Mouse (Mus musculus) midbrain, embryonic 15.5 days (tissue): ENCODE measurements around the gene March10. TPM values are rescaled to one million over a fixed set of nuclear protein-coding genes. Genes with fewer than 3 reads are reported as not detected.

Experiments used
- ATAC-seq: fragments of 200-750 bp; cut with Nextera tagmentation; replicated peaks from 2 replicates; pipeline ENCODE4 v1.8.0; 2017; ENCODE audit warnings: moderate TSS enrichment
- H3K27ac ChIP-seq: fragments of 300-500 bp; sonication (generic); 2 replicates; pipeline ENCODE4 v1.5.1; 2015; ENCODE audit warnings: mild to moderate bottlenecking, inconsistent platforms
- H3K27me3 ChIP-seq: fragments of 300-500 bp; sonication (generic); replicated peaks from 2 replicates; pipeline ENCODE4 v1.6.1; 2015; ENCODE audit warnings: inconsistent platforms
- H3K36me3 ChIP-seq: fragments of 300-500 bp; sonication (generic); replicated peaks from 2 replicates; pipeline ENCODE4 v1.6.1; 2015; ENCODE audit warnings: inconsistent platforms
- H3K4me1 ChIP-seq: fragments of 300-500 bp; sonication (generic); 2 replicates; pipeline ENCODE4 v1.6.1; 2015; ENCODE audit warnings: inconsistent platforms
- H3K4me2 ChIP-seq: fragments of 300-500 bp; sonication (generic); 2 replicates; pipeline ENCODE4 v1.6.1; 2015; ENCODE audit warnings: inconsistent platforms, mild to moderate bottlenecking, moderate library complexity
- H3K4me3 ChIP-seq: fragments of 300-500 bp; sonication (generic); 2 replicates; pipeline ENCODE4 v1.5.1; 2015; ENCODE audit warnings: mild to moderate bottlenecking, inconsistent platforms
- H3K9ac ChIP-seq: fragments of 300-500 bp; sonication (generic); 2 replicates; pipeline ENCODE4 v1.6.1; 2015; ENCODE audit warnings: mild to moderate bottlenecking, inconsistent platforms
- H3K9me3 ChIP-seq: fragments of 300-500 bp; sonication (generic); 2 replicates; pipeline ENCODE4 v1.6.1; 2016; ENCODE audit warnings: inconsistent platforms
- WGBS: fragments of 180-500 bp; shearing (Covaris S2); methylation state at CpG from one replicate; pipeline ENCODE4 v1.1.7; 2015; ENCODE audit warnings: mixed read lengths; 5-methylcytosine and 5-hydroxymethylcytosine counted together
- polyA plus RNA-seq: library from polyadenylated mRNA; unstranded; fragments of >200 nt; fragmentation: Nextera tagmentation; extraction: Ambion mirVana; gene quantifications from 2 replicates; pipeline ENCODE4 v1.2.1, GENCODE M21; 2015

March10 gene
- polyA plus RNA-seq, 1 experiment from 2014 or later, result 0.58 TPM

GRCm38 (mm10) chr11:105464430-105464967 lies 8.0 kb upstream of the March10 start:
- no peak for ATAC-seq
- Histone ChIP-seq H3K9me3 (no peaks in the 10 kb centered on the region), H3K27me3 (no peaks in the 10 kb centered on the region), H3K27ac (no peak overlapping the region), H3K9ac (no peak overlapping the region), H3K36me3 (no peaks in the 10 kb centered on the region), H3K4me3 (no peak overlapping the region), H3K4me2 (no peak overlapping the region), H3K4me1 (peaks cover 13% of the 10 kb centered on the region)
- 66% methylated on average over 8 of the region's 8 CpGs for WGBS

- Histone ChIP-seq H3K27me3 (no peaks in the 10 kb centered on the region), H3K4me1 (peaks cover 20% of the 10 kb centered on the region), H3K4me2 (no peak overlapping the region), H3K36me3 (no peaks in the 10 kb centered on the region), H3K4me3 (no peak overlapping the region), H3K9me3 (no peaks in the 10 kb centered on the region), H3K27ac (no peak overlapping the region), H3K9ac (no peak overlapping the region)
- WGBS, result 45% methylated on average over 5 of the region's 5 CpGs
- ATAC-seq, result no peak
These were observed 3.4 kb upstream of the March10 start for GRCm38 (mm10) chr11:105459900-105460299.

DNA sequence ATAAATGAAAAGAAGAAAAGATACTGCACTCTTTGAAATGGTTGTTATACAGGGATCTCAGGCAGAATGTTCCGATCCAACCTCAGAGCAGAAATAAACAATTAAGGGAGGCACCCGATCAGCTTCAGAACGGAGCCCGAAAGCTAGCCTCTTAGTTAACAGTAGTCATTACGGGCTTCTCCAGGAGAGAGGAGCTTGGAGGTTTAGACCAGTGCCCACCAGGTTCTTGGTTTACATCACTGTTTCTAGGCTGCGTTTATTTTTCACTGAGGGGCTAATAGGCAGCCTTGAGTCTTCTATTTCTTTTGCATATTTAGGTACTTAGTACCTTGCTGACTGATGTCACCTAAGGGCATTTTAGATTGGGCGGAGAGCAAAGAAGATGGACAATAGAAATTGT lies 506 bp upstream of the March10 start:
- H3K27ac ChIP-seq, result peak overlapping the region; percentile 88
- 35% methylated on average over 7 of the region's 7 CpGs for WGBS
- peak overlapping the region; percentile 42 for H3K4me3 ChIP-seq
- peak overlapping the region; percentile 41 for H3K9ac ChIP-seq
- H3K4me1 ChIP-seq, result peaks cover 23% of the 10 kb centered on the region
- H3K27me3 ChIP-seq, result no peaks in the 10 kb centered on the region
- H3K4me2 ChIP-seq, result peak overlapping the region; percentile 71
- peak; percentile 47 for ATAC-seq
- no peaks in the 10 kb centered on the region for H3K9me3 ChIP-seq
- no peaks in the 10 kb centered on the region for H3K36me3 ChIP-seq

GRCm38 (mm10) chr11:105455118-105455517 lies 1.4 kb downstream of the March10 start:
- Histone ChIP-seq H3K4me2 (no peak overlapping the region), H3K4me1 (peaks cover 23% of the 10 kb centered on the region), H3K9me3 (no peaks in the 10 kb centered on the region), H3K27ac (no peak overlapping the region), H3K9ac (no peak overlapping the region), H3K36me3 (no peaks in the 10 kb centered on the region), H3K4me3 (no peak overlapping the region), H3K27me3 (no peaks in the 10 kb centered on the region)
- WGBS, result 82% methylated on average over 5 of the region's 5 CpGs
- ATAC-seq, result no peak

- WGBS, result 86% methylated on average over 4 of the region's 4 CpGs
- Histone ChIP-seq H3K4me2 (no peak overlapping the region), H3K9ac (no peak overlapping the region), H3K4me3 (no peak overlapping the region), H3K27ac (no peak overlapping the region), H3K4me1 (peaks cover 21% of the 10 kb centered on the region), H3K36me3 (no peaks in the 10 kb centered on the region), H3K27me3 (no peaks in the 10 kb centered on the region), H3K9me3 (no peaks in the 10 kb centered on the region)
- ATAC-seq, result no peak
These were observed 3.5 kb downstream of the March10 start for GRCm38 (mm10) chr11:105453084-105453483.

DNA sequence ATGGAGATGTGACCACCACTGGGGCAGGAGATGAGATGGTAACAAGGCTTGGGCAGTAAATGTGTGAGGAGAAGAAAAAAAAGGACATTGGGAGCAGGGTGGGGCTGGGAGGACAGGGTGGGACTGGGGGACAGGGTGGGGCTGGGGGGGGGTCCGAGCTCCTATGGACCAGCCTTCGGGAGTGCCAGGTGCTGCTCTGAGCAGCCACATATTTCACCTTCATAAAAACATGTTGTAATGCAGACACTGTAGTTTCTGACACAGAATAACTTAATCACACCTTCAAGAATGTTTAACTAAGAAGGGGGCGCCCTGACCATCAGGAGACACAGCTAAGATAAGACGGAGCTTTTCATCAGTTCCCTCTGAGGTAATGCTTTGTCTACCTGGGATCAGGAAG lies 4.0 kb downstream of the March10 start:
- no peak for ATAC-seq
- no peak overlapping the region for H3K4me3 ChIP-seq
- no peaks in the 10 kb centered on the region for H3K36me3 ChIP-seq
- no peak overlapping the region for H3K9ac ChIP-seq
- no peak overlapping the region for H3K27ac ChIP-seq
- H3K4me2 ChIP-seq, result no peak overlapping the region
- peaks cover 16% of the 10 kb centered on the region for H3K4me1 ChIP-seq
- H3K9me3 ChIP-seq, result no peaks in the 10 kb centered on the region
- no peaks in the 10 kb centered on the region for H3K27me3 ChIP-seq
- 85% methylated on average over 4 of the region's 4 CpGs for WGBS

- Histone ChIP-seq H3K9ac (no peak overlapping the region), H3K4me1 (peaks cover 10% of the 10 kb centered on the region), H3K27me3 (no peaks in the 10 kb centered on the region), H3K9me3 (no peaks in the 10 kb centered on the region), H3K4me3 (no peak overlapping the region), H3K36me3 (no peaks in the 10 kb centered on the region), H3K27ac (no peak overlapping the region), H3K4me2 (no peak overlapping the region)
- no peak for ATAC-seq
- WGBS, result 58% methylated on average over 7 of the region's 7 CpGs
These were observed 4.9 kb downstream of the March10 start for GRCm38 (mm10) chr11:105451553-105452135.

GRCm38 (mm10) chr11:105449581-105450315 lies 6.8 kb downstream of the March10 start:
- WGBS, result 73% methylated on average over 12 of the region's 12 CpGs
- Histone ChIP-seq H3K4me3 (no peak overlapping the region), H3K27ac (no peak overlapping the region), H3K9me3 (no peaks in the 10 kb centered on the region), H3K9ac (no peak overlapping the region), H3K27me3 (no peaks in the 10 kb centered on the region), H3K4me2 (no peak overlapping the region), H3K4me1 (0 out of 2 replicates have a peak, but pooled peaks cover 3% of the 10 kb centered on the region), H3K36me3 (no peaks in the 10 kb centered on the region)
- ATAC-seq, result no peak

- H3K9ac ChIP-seq, result no peak overlapping the region
- H3K4me1 ChIP-seq, result no peaks in the 10 kb centered on the region
- WGBS, result 84% methylated on average over 6 of the region's 6 CpGs
- no peak for ATAC-seq
- no peaks in the 10 kb centered on the region for H3K36me3 ChIP-seq
- no peaks in the 10 kb centered on the region for H3K27me3 ChIP-seq
- H3K4me3 ChIP-seq, result no peak overlapping the region
- no peaks in the 10 kb centered on the region for H3K9me3 ChIP-seq
- no peak overlapping the region for H3K4me2 ChIP-seq
- no peak overlapping the region for H3K27ac ChIP-seq
These were observed 8.9 kb downstream of the March10 start for GRCm38 (mm10) chr11:105447661-105448060.

GRCm38 (mm10) chr11:105446221-105446620 lies 10.3 kb downstream of the March10 start:
- no peaks in the 10 kb centered on the region for H3K36me3 ChIP-seq
- no peak overlapping the region for H3K4me3 ChIP-seq
- H3K27ac ChIP-seq, result no peak overlapping the region
- no peak overlapping the region for H3K9ac ChIP-seq
- no peak for ATAC-seq
- H3K9me3 ChIP-seq, result no peaks in the 10 kb centered on the region
- no peaks in the 10 kb centered on the region for H3K4me1 ChIP-seq
- no peak overlapping the region for H3K4me2 ChIP-seq
- WGBS, result 89% methylated on average over 5 of the region's 5 CpGs
- H3K27me3 ChIP-seq, result no peaks in the 10 kb centered on the region

DNA sequence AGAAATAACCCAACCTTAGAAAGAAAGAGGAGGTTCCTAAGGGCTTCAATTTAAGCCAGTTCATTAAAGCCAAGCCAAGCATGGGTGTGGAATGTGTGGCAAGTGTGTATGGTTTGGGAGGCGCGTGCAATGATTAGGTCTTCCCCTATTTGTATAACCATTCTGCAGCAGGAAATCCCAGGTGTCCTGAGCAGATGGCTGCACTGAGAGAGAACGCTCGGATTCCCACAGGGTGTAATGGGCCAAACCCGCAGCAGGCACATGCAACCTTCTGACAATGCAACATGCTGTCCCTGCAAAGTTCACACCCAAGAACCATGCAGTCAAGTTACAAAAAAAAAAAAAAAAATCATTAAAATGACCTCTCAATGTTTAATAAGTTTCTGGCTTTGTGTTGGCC lies 10.8 kb downstream of the March10 start:
- Histone ChIP-seq H3K27me3 (no peaks in the 10 kb centered on the region), H3K9ac (no peak overlapping the region), H3K4me3 (no peak overlapping the region), H3K9me3 (no peaks in the 10 kb centered on the region), H3K4me1 (no peaks in the 10 kb centered on the region), H3K27ac (no peak overlapping the region), H3K4me2 (no peak overlapping the region), H3K36me3 (no peaks in the 10 kb centered on the region)
- WGBS, result 51% methylated on average over 5 of the region's 5 CpGs
- ATAC-seq, result no peak

DNA sequence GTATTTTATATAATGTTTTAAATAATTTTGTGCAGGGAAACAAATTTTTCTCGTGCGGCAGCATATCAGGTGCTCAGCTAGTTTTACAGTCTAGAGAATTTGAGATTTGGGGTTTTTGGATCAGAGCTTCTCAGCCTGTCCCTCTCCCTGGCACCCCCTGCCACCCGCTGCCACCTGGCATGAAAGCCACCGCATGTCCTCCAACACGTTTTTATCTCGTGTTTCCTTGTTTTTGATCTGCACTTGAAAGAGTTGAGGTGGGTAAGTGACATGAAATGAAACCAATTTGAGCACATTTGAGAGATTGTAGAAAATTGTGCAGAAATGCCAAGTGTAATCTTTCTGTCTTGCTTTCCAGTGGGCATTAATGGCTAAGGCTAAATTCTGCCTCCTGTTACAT lies 11.6 kb downstream of the March10 start:
- Histone ChIP-seq H3K36me3 (no peaks in the 10 kb centered on the region), H3K4me2 (no peak overlapping the region), H3K9me3 (no peaks in the 10 kb centered on the region), H3K27me3 (no peaks in the 10 kb centered on the region), H3K9ac (no peak overlapping the region), H3K4me3 (no peak overlapping the region), H3K4me1 (no peaks in the 10 kb centered on the region), H3K27ac (no peak overlapping the region)
- 77% methylated on average over 6 of the region's 6 CpGs for WGBS
- ATAC-seq, result no peak

DNA sequence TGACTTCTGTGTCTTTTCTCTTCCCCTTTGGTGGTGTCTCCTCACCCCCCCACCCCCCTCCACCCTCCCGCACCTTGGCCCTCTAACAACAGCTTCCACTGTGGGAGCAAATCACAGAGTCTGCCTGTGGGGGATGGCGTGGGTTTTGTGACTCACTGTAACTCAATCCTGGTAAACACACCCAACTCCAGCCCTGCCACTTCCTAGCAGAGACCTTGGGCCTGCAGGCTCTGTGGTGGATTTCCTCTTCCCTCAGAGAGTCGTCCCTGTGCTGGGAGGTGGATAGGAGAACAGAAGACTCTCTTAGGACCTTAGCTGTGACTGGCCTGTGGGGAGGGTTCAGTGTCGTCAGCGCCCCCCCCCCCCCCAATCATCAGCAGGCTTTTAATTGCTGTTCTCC lies 13.0 kb downstream of the March10 start:
- no peak for ATAC-seq
- H3K9me3 ChIP-seq, result no peaks in the 10 kb centered on the region
- H3K4me1 ChIP-seq, result no peaks in the 10 kb centered on the region
- no peak overlapping the region for H3K4me2 ChIP-seq
- no peak overlapping the region for H3K9ac ChIP-seq
- H3K4me3 ChIP-seq, result no peak overlapping the region
- H3K36me3 ChIP-seq, result no peaks in the 10 kb centered on the region
- H3K27me3 ChIP-seq, result no peaks in the 10 kb centered on the region
- WGBS, result 76% methylated on average over 5 of the region's 5 CpGs
- no peak overlapping the region for H3K27ac ChIP-seq
